Mouse (Mus musculus) kidney, postnatal 0 days (tissue): ENCODE measurements around the gene Aoc3. TPM values are rescaled to one million over a fixed set of nuclear protein-coding genes. Genes with fewer than 3 reads are reported as not detected.

ENCODE experiments used
- ATAC-seq: fragments of 200-750 bp; cut with Nextera tagmentation; replicated peaks from 2 replicates; pipeline ENCODE4 v1.8.0; 2017; ENCODE audit warnings: low read depth, moderate number of reproducible peaks, moderate TSS enrichment, moderate library complexity; ENCODE audit not compliant: low FRiP score
- DNase-seq: peaks from one replicate; pipeline ENCODE4 v3.0.0-alpha.2; 2016; ENCODE audit warnings: low spot score
- H3K27ac ChIP-seq: fragments of 300-500 bp; sonication (generic); 2 replicates; pipeline ENCODE4 v1.5.1; 2014; ENCODE audit warnings: mild to moderate bottlenecking
- H3K27me3 ChIP-seq: fragments of 300-500 bp; sonication (generic); 2 replicates; pipeline ENCODE4 v1.6.1; 2014; ENCODE audit warnings: low read length, mixed read lengths; ENCODE audit not compliant: insufficient read depth
- H3K36me3 ChIP-seq: fragments of 300-500 bp; sonication (generic); 2 replicates; pipeline ENCODE4 v1.6.1; 2014; ENCODE audit warnings: low read length, mixed read lengths; ENCODE audit not compliant: insufficient read depth
- H3K4me1 ChIP-seq: fragments of 300-500 bp; sonication (generic); replicated peaks from 2 replicates; pipeline ENCODE4 v1.6.1; 2014; ENCODE audit warnings: antibody characterized with exemption, low read length, mixed read lengths; ENCODE audit not compliant: insufficient read depth
- H3K4me2 ChIP-seq: fragments of 300-500 bp; sonication (generic); 2 replicates; pipeline ENCODE4 v1.6.1; 2014; ENCODE audit warnings: mild to moderate bottlenecking, low read length, moderate library complexity, mixed read lengths
- H3K4me3 ChIP-seq: fragments of 300-500 bp; sonication (generic); replicated peaks from 2 replicates; pipeline ENCODE4 v1.5.1; 2014; ENCODE audit warnings: low read depth, low read length
- H3K9ac ChIP-seq: fragments of 300-500 bp; sonication (generic); 2 replicates; pipeline ENCODE4 v1.6.1; 2014; ENCODE audit warnings: low read depth, low read length
- H3K9me3 ChIP-seq: fragments of 300-500 bp; sonication (generic); replicated peaks from 2 replicates; pipeline ENCODE4 v1.6.1; 2016; ENCODE audit warnings: low read length, inconsistent platforms, mixed read lengths
- CTCF ChIP-seq: IDR thresholded peaks from 2 replicates; pipeline ENCODE4 v1.5.1; 2016; ENCODE audit warnings: antibody characterized with exemption, low read depth, mild to moderate bottlenecking, moderate library complexity
- WGBS: fragments of 180-500 bp; shearing (Covaris S2); extraction: QIAGEN DNeasy Blood & Tissue Kit; methylation state at CpG from one replicate; pipeline ENCODE4 v1.1.7; 2014; 5-methylcytosine and 5-hydroxymethylcytosine counted together
- polyA plus RNA-seq: library from polyadenylated mRNA; unstranded; fragments of >200 nt; fragmentation: Nextera tagmentation; extraction: Ambion mirVana; gene quantifications from 2 replicates; pipeline ENCODE4 v1.2.1, GENCODE M21; 2015

Aoc3 gene
- polyA plus RNA-seq: 1.8 and 2.0 TPM in 2 replicates

DNA sequence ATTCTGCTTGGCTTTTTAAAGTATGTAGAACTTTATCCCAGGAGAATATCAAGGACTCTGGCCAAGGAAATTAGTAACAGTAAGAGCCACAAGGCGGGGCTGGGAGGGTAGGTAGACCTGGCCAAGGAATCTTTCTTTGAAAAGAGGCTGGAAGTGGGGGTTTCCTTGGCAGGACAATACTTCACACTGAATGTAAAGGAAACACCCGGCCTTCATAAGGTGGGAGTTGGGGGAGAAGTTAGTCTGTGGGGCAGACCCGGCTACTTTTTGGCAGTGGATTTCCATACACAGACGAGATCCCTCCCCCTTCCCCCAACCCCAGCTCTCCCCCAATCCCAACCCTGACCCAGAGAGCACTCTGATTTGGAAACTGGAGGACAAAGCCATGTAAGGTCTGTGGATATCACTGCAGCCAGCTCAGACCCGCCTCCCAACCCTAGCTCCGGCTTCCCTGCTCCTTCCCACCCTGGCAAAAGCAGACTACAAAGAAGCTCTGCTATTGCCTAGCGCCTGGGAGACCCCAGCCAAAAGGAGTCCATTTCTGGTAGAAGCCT is at the start of gene Aoc3:
Gene Aoc3, plus strand, starts transcription at position 235 of the 554 bp plus-strand sequence.
- 0 out of 2 replicates have a peak, but pooled peaks cover 3% of the 10 kb centered on the region for H3K4me1 ChIP-seq
- no peaks in the 10 kb centered on the region for H3K9me3 ChIP-seq
- DNase-seq (peak; percentile 51), ATAC-seq (no peak)
- H3K4me3 ChIP-seq: no peak within 1 kb of the TSS
- H3K27ac ChIP-seq: peak within 1 kb of the TSS; percentile 48; the same call in 1 of the 2 replicates
- H3K9ac ChIP-seq: no peak within 1 kb of the TSS
- no peaks in the 10 kb centered on the region for H3K36me3 ChIP-seq
- H3K27me3 ChIP-seq: no peaks in the 10 kb centered on the region
- no peak for TF ChIP-seq CTCF
- H3K4me2 ChIP-seq: peak within 1 kb of the TSS; percentile 21; the same call in 1 of the 2 replicates
- 55% methylated on average over 7 of the region's 7 CpGs for WGBS

DNA sequence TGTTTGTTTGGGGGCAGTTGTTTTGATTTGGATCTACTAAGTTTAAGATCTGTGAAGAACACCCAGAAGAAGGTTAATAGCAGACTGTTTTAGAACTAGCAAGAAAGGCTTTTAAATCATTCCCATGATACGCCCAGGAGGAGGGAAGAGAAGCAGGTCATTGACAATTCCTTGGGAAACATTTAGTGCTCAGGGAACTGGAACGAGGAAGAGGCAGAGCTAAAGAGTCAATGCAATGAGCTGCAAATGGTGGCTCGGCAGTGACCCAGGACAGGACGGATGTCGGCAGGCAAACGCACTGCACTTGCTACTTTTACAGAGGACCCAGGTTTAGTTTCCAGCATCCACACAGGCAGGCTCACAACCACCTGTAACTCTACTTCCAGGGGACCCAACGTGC is 49.6 kb upstream of the Aoc3 start:
- WGBS: 21% methylated on average over 7 of the region's 7 CpGs

DNA sequence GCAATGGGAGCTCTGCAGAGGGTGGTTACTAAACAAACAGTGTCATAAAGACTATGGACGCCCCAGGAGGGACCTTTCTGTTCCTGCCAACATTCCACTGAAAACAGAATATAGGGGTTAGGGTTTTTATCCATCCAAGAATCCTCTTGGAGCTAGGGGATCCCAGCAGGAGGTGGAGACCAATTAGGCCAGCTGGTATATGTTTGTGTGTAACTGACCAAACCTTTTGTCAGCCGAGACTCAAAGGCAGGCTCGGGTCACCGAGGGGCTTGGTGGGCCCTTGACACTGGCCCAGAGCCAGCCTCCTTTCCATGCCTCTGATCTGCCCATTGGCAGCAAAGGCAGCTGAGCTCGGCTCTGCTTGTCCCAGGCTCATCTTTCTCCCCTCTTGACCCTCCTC is 47.5 kb upstream of the Aoc3 start:
- Histone ChIP-seq H3K4me3 (no peak overlapping the region), H3K36me3 (peaks cover 11% of the 10 kb centered on the region; the same call in 1 of the 2 replicates), H3K4me1 (peaks cover 24% of the 10 kb centered on the region; the same call in 1 of the 2 replicates), H3K9ac (no peak overlapping the region), H3K4me2 (no peak overlapping the region), H3K27ac (peak overlapping the region; percentile 73), H3K27me3 (no peaks in the 10 kb centered on the region), H3K9me3 (no peaks in the 10 kb centered on the region)
- ATAC-seq (no peak), DNase-seq (no peak)
- no peak for TF ChIP-seq CTCF
- 20% methylated on average over 5 of the region's 5 CpGs for WGBS

More for the DNA sequence above, 49.6 kb upstream of the Aoc3 start:
- no peak overlapping the region for H3K4me3 ChIP-seq
- H3K4me2 ChIP-seq: no peak overlapping the region
- no peaks in the 10 kb centered on the region for H3K9me3 ChIP-seq
- no peaks in the 10 kb centered on the region for H3K27me3 ChIP-seq
- ATAC-seq: no peak
- H3K9ac ChIP-seq: peak overlapping the region; percentile 27; the same call in 1 of the 2 replicates
- 0 out of 2 replicates have a peak, but pooled peaks cover 9% of the 10 kb centered on the region for H3K36me3 ChIP-seq
- H3K27ac ChIP-seq: peak overlapping the region; percentile 31; the same call in 1 of the 2 replicates
- peaks cover 44% of the 10 kb centered on the region for H3K4me1 ChIP-seq
- no peak for DNase-seq
- no peak for TF ChIP-seq CTCF

DNA sequence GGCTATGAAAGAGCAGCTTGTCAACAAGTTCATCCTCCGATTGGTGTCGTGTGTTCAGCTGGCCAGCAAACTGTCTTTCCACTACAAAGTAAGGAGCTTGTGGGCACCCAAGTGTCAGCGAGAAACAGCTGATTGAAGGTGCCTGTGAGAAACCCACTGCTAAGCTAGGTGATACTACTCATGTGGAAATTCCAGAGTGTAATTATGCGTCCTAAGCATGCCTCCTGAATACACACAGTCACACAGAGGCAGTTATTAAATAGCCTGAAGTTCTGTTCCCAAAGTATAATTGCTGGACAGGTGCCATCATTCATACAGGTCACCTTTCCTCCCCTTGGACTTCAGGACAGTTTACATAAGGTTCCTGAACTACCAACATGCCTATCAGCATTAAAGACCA is 46.6 kb upstream of the Aoc3 start:
- H3K9me3 ChIP-seq: no peaks in the 10 kb centered on the region
- no peak for TF ChIP-seq CTCF
- ATAC-seq (0 out of 2 replicates have a peak, but pooled peaks have one; percentile 53), DNase-seq (no peak)
- 42% methylated on average over 4 of the region's 4 CpGs for WGBS
- no peaks in the 10 kb centered on the region for H3K27me3 ChIP-seq
- H3K36me3 ChIP-seq: peaks cover 13% of the 10 kb centered on the region; the same call in 1 of the 2 replicates
- peak overlapping the region; percentile 73 for H3K27ac ChIP-seq
- H3K9ac ChIP-seq: no peak overlapping the region
- peaks cover 18% of the 10 kb centered on the region; the same call in 1 of the 2 replicates for H3K4me1 ChIP-seq
- H3K4me2 ChIP-seq: no peak overlapping the region
- no peak overlapping the region for H3K4me3 ChIP-seq

DNA sequence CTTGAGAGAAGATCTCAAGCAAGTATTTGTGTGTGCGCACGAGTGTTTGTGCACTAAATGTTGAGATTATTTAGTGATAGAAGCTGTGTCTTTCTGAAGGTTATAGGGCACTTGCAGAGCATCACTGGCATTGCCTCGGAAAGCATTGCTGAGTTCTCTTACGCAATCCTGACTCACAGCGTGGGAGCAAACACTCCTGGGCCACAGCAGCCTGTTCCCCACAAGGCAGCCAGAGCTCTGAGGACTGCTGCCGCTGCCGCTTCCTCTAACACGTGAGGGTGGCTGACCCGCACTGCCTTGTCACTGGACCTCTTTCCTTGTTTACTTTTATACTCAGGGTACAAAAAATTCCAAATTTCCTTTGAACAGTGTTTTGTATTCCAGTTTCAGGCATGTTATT is 43.1 kb upstream of the Aoc3 start:
- Histone ChIP-seq H3K9me3 (no peaks in the 10 kb centered on the region), H3K4me3 (no peak overlapping the region), H3K4me2 (no peak overlapping the region), H3K27me3 (no peaks in the 10 kb centered on the region), H3K9ac (no peak overlapping the region), H3K27ac (no peak overlapping the region), H3K4me1 (peaks cover 7% of the 10 kb centered on the region; the same call in 1 of the 2 replicates), H3K36me3 (peaks cover 33% of the 10 kb centered on the region; the same call in 1 of the 2 replicates)
- no peak for ATAC-seq
- no peak for TF ChIP-seq CTCF
- no peak for DNase-seq
- 81% methylated on average over 9 of the region's 9 CpGs for WGBS

DNA sequence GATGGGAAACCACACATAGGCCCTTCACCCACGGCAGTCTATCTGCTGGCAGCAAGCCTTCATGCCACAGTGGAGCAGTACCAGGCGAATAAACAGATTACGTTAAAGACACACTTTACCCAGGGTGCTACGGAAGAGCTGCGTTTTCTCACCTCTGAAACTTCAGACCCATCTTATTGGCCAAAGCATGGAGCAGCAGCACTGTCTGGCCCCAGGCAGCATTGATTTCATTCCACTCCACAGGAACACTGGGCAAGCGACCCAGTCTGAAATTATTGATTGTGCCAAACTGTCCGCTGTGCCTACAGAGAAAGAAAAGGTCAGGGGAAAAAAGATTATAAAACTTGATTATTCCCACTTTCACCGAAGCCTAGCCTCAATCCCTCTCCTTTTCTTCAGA is 39.2 kb upstream of the Aoc3 start:
- no peaks in the 10 kb centered on the region for H3K27me3 ChIP-seq
- TF ChIP-seq CTCF: no peak
- no peak overlapping the region for H3K9ac ChIP-seq
- H3K4me1 ChIP-seq: no peaks in the 10 kb centered on the region
- 96% methylated on average over 8 of the region's 8 CpGs for WGBS
- H3K4me3 ChIP-seq: no peak overlapping the region
- peaks cover 59% of the 10 kb centered on the region for H3K36me3 ChIP-seq
- ATAC-seq (no peak), DNase-seq (no peak)
- no peak overlapping the region for H3K27ac ChIP-seq
- H3K4me2 ChIP-seq: no peak overlapping the region
- H3K9me3 ChIP-seq: no peaks in the 10 kb centered on the region
